Mouse (Mus musculus) layer of hippocampus, postnatal 25 days (tissue): ENCODE results near the gene Cox10. TPM values are rescaled to one million over a fixed set of nuclear protein-coding genes. Genes with fewer than 3 reads are reported as not detected.

ENCODE experiments used
- DNase-seq, 2 experiments: peaks; one replicate each; pipeline ENCODE4 v3.0.0; 2022; ENCODE audit warnings: mixed read lengths in 2 of 2, low spot score in 1 of 2; ENCODE audit errors: extremely low spot score in 1 of 2
- total RNA-seq, 2 experiments: library from RNA; stranded (reverse); gene quantifications; 2 replicates each; pipeline ENCODE4 v1.2.3; 2021

Cox10 gene
- total RNA-seq, 2 experiments from 2014 or later, result 22.2 to 23.1 TPM

- no peak for DNase-seq
Observed at GRCm38 (mm10) chr11:64003484-64003883, 75.8 kb downstream of the Cox10 start.

GRCm38 (mm10) chr11:64002629-64003028 lies 76.6 kb downstream of the Cox10 start:
- DNase-seq, result no peak

- DNase-seq, result no peak
Observed at GRCm38 (mm10) chr11:64001111-64001510, 78.2 kb downstream of the Cox10 start.

- DNase-seq, result no peak
Observed at GRCm38 (mm10) chr11:64000200-64000794, 79.0 kb downstream of the Cox10 start.

GRCm38 (mm10) chr11:63999431-63999830 lies 79.8 kb downstream of the Cox10 start:
- DNase-seq, result no peak

- DNase-seq, result no peak
Observed at GRCm38 (mm10) chr11:63991958-63992357, 87.3 kb downstream of the Cox10 start.

- no peak for DNase-seq
Observed at GRCm38 (mm10) chr11:63990759-63991158, 88.5 kb downstream of the Cox10 start.

GRCm38 (mm10) chr11:63990311-63990710 lies 89.0 kb downstream of the Cox10 start:
- DNase-seq, result no peak

GRCm38 (mm10) chr11:63988991-63989860 lies 90.0 kb downstream of the Cox10 start:
- no peak for DNase-seq

GRCm38 (mm10) chr11:63988031-63988665 lies 91.1 kb downstream of the Cox10 start:
- DNase-seq, result no peak

GRCm38 (mm10) chr11:63986710-63987109 lies 92.6 kb downstream of the Cox10 start:
- no peak for DNase-seq

- DNase-seq, result no peak
Observed at GRCm38 (mm10) chr11:63985481-63985880, 93.8 kb downstream of the Cox10 start.

- DNase-seq, result no peak
Observed at GRCm38 (mm10) chr11:63984622-63985168, 94.6 kb downstream of the Cox10 start.

GRCm38 (mm10) chr11:63977741-63978140 lies 101.5 kb downstream of the Cox10 start:
- no peak for DNase-seq

- no peak for DNase-seq
Observed at GRCm38 (mm10) chr11:63976775-63977174, 102.5 kb downstream of the Cox10 start.

- no peak for DNase-seq
Observed at GRCm38 (mm10) chr11:63975260-63975899, 103.9 kb downstream of the Cox10 start.

GRCm38 (mm10) chr11:63973973-63974372 lies 105.3 kb downstream of the Cox10 start:
- no peak for DNase-seq

GRCm38 (mm10) chr11:63971462-63971861 lies 107.8 kb downstream of the Cox10 start:
- no peak for DNase-seq

- DNase-seq, result no peak
Observed at GRCm38 (mm10) chr11:63970818-63971217, 108.5 kb downstream of the Cox10 start.

- no peak for DNase-seq
Observed at GRCm38 (mm10) chr11:63969205-63969910, 109.9 kb downstream of the Cox10 start.
